Mouse (Mus musculus) intestine, embryonic 14.5 days (tissue): ENCODE results near the gene Prdm12. TPM values are rescaled to one million over a fixed set of nuclear protein-coding genes. Genes with fewer than 3 reads are reported as not detected.
A peak's percentile ranks its signal among the peaks of the same experiment; 100 is the strongest.

Experiments
- ATAC-seq: fragments of 200-750 bp; cut with Nextera tagmentation; replicated peaks from 2 replicates; pipeline ENCODE4 v1.8.0; 2017; ENCODE audit warnings: low read depth, moderate number of reproducible peaks, moderate TSS enrichment, moderate library complexity; ENCODE audit not compliant: low FRiP score, low TSS enrichment
- DNase-seq: peaks from one replicate; pipeline ENCODE4 v3.0.0-alpha.2; 2018; ENCODE audit warnings: low spot score
- H3K27ac ChIP-seq: fragments of 300-500 bp; sonication (generic); 2 replicates; pipeline ENCODE4 v1.5.1; 2014; ENCODE audit warnings: low read depth, mild to moderate bottlenecking, control low read depth
- H3K27me3 ChIP-seq: fragments of 300-500 bp; sonication (generic); replicated peaks from 2 replicates; pipeline ENCODE4 v1.6.1; 2014; ENCODE audit warnings: low read length, control low read depth; ENCODE audit not compliant: control insufficient read depth, insufficient read depth
- H3K36me3 ChIP-seq: fragments of 300-500 bp; sonication (generic); 2 replicates; pipeline ENCODE4 v1.6.1; 2014; ENCODE audit warnings: low read length, control low read depth; ENCODE audit not compliant: control insufficient read depth, insufficient read depth
- H3K4me1 ChIP-seq: fragments of 300-500 bp; sonication (generic); replicated peaks from 2 replicates; pipeline ENCODE4 v1.6.1; 2014; ENCODE audit warnings: low read length, control low read depth, mixed read lengths; ENCODE audit not compliant: control insufficient read depth, insufficient read depth
- H3K4me2 ChIP-seq: fragments of 300-500 bp; sonication (generic); 2 replicates; pipeline ENCODE4 v1.6.1; 2014; ENCODE audit warnings: low read length
- H3K4me3 ChIP-seq: fragments of 300-500 bp; sonication (generic); 2 replicates; pipeline ENCODE4 v1.5.1; 2014; ENCODE audit warnings: low read depth, low read length, control low read depth, mixed read lengths
- H3K9ac ChIP-seq: fragments of 300-500 bp; sonication (generic); 2 replicates; pipeline ENCODE4 v1.6.1; 2014; ENCODE audit warnings: mild to moderate bottlenecking, low read length
- H3K9me3 ChIP-seq: fragments of 300-500 bp; sonication (generic); 2 replicates; pipeline ENCODE4 v1.6.1; 2016; ENCODE audit warnings: low read length, control low read depth; ENCODE audit not compliant: control insufficient read depth
- WGBS: fragments of 180-500 bp; shearing (Covaris S2); extraction: QIAGEN DNeasy Blood & Tissue Kit; methylation state at CpG from one replicate; pipeline ENCODE4 v1.1.7; 2014; 5-methylcytosine and 5-hydroxymethylcytosine counted together
- microRNA-seq: library from miRNA; unstranded; fragments of <30 nt; microRNA quantifications from one replicate; pipeline ENCODE4, GENCODE M21; 2016
- polyA plus RNA-seq: library from polyadenylated mRNA; unstranded; fragments of >200 nt; fragmentation: Nextera tagmentation; extraction: Ambion mirVana; gene quantifications from 2 replicates; pipeline ENCODE4 v1.2.1, GENCODE M21; 2014

The Prdm12 gene
- polyA plus RNA-seq, 1 experiment from 2014 or later: not detected

- Histone ChIP-seq H3K27ac (peak within 1 kb of the TSS; percentile 92), H3K4me3 (peak within 1 kb of the TSS; percentile 98), H3K4me1 (peaks cover 15% of the 10 kb centered on the region), H3K4me2 (peak within 1 kb of the TSS; percentile 55), H3K27me3 (no peaks in the 10 kb centered on the region), H3K36me3 (no peaks in the 10 kb centered on the region), H3K9ac (peak within 1 kb of the TSS; percentile 87), H3K9me3 (no peaks in the 10 kb centered on the region)
- DNase-seq (peak; percentile 98), ATAC-seq (peak; percentile 97)
- under 1% methylated on average over 63 of the region's 64 CpGs for WGBS
Observed at GRCm38 (mm10) chr2:31688074-31688925, 48.5 kb downstream of the Prdm12 start, which contains the start of gene Abl1. Abl1 (plus strand) TSS chr2:31688376.

- Histone ChIP-seq H3K36me3 (0 out of 2 replicates have a peak, but pooled peaks cover under 1% of the 10 kb centered on the region), H3K4me1 (peaks cover 15% of the 10 kb centered on the region), H3K4me3 (peak overlapping the region; percentile 98), H3K9ac (peak overlapping the region; percentile 87), H3K27me3 (no peaks in the 10 kb centered on the region), H3K27ac (peak overlapping the region; percentile 92), H3K9me3 (no peaks in the 10 kb centered on the region), H3K4me2 (peak overlapping the region; percentile 55)
- ATAC-seq (no peak), DNase-seq (no peak)
- WGBS: under 1% methylated on average over 12 of the region's 12 CpGs
Observed at GRCm38 (mm10) chr2:31689045-31689444, 49.2 kb downstream of the Prdm12 start.

GRCm38 (mm10) chr2:31690063-31690462, 50.2 kb downstream of the Prdm12 start:
- H3K9ac ChIP-seq: peak overlapping the region; percentile 87; the same call in 1 of the 2 replicates
- WGBS: 33% methylated on average over 3 of the region's 3 CpGs
- H3K9me3 ChIP-seq: no peaks in the 10 kb centered on the region
- peak overlapping the region; percentile 98 for H3K4me3 ChIP-seq
- H3K27me3 ChIP-seq: no peaks in the 10 kb centered on the region
- no peak overlapping the region for H3K27ac ChIP-seq
- ATAC-seq: no peak
- H3K36me3 ChIP-seq: 0 out of 2 replicates have a peak, but pooled peaks cover 3% of the 10 kb centered on the region
- DNase-seq: no peak
- peak overlapping the region; percentile 55 for H3K4me2 ChIP-seq
- peaks cover 15% of the 10 kb centered on the region for H3K4me1 ChIP-seq

- Histone ChIP-seq H3K27me3 (no peaks in the 10 kb centered on the region), H3K4me3 (no peak overlapping the region), H3K4me1 (no peaks in the 10 kb centered on the region), H3K4me2 (no peak overlapping the region), H3K9ac (no peak overlapping the region), H3K36me3 (peaks cover 28% of the 10 kb centered on the region), H3K9me3 (no peaks in the 10 kb centered on the region), H3K27ac (no peak overlapping the region)
- DNase-seq (no peak), ATAC-seq (no peak)
Observed at GRCm38 (mm10) chr2:31698209-31698608, 58.4 kb downstream of the Prdm12 start.

GRCm38 (mm10) chr2:31700545-31701446, 61.0 kb downstream of the Prdm12 start:
- Histone ChIP-seq H3K27me3 (no peaks in the 10 kb centered on the region), H3K4me3 (no peak overlapping the region), H3K9me3 (no peaks in the 10 kb centered on the region), H3K27ac (peak overlapping the region; percentile 7; the same call in 1 of the 2 replicates), H3K4me1 (no peaks in the 10 kb centered on the region), H3K9ac (no peak overlapping the region), H3K36me3 (peaks cover 19% of the 10 kb centered on the region), H3K4me2 (no peak overlapping the region)
- DNase-seq (peak; percentile 73), ATAC-seq (peak; percentile 82)
- WGBS: 44% methylated on average over 7 of the region's 7 CpGs

- Histone ChIP-seq H3K4me1 (no peaks in the 10 kb centered on the region), H3K4me3 (no peak overlapping the region), H3K9ac (no peak overlapping the region), H3K27me3 (no peaks in the 10 kb centered on the region), H3K9me3 (no peaks in the 10 kb centered on the region), H3K27ac (no peak overlapping the region), H3K36me3 (peaks cover 8% of the 10 kb centered on the region), H3K4me2 (no peak overlapping the region)
- ATAC-seq: no peak
- DNase-seq: no peak
Observed at GRCm38 (mm10) chr2:31703226-31703625, 63.4 kb downstream of the Prdm12 start.

Small RNA genes lying within 50 kb of the gene (microRNA-seq; reads per million reads assigned to microRNA genes)
- gene Mir6998: 1.0 reads per million, percentile 8 among the genes with 10 or more reads in this experiment

Other genes with a start within 250 kb of the Prdm12 start
- gene Ass1, start 169.8 kb upstream of the Prdm12 start, polyA plus RNA-seq: 64.6 and 72.8 TPM in 2 replicates
- gene Fubp3, start 67.4 kb upstream of the Prdm12 start, polyA plus RNA-seq: 79.6 and 82.4 TPM in 2 replicates
- gene Exosc2, start 30.7 kb downstream of the Prdm12 start, polyA plus RNA-seq: 65.4 and 70.7 TPM in 2 replicates
- 48.1 and 49.8 TPM in 2 replicates for gene Abl1, start 48.3 kb downstream of the Prdm12 start, polyA plus RNA-seq
- 0.05 TPM in 1 of 2 replicates, not detected in the other for gene Qrfp, start 170.5 kb downstream of the Prdm12 start, polyA plus RNA-seq
- gene Fibcd1, start 206.0 kb downstream of the Prdm12 start, polyA plus RNA-seq: 0.43 and 0.46 TPM in 2 replicates
- gene Lamc3, start 247.3 kb downstream of the Prdm12 start, polyA plus RNA-seq: 0.22 and 0.35 TPM in 2 replicates